Mouse (Mus musculus): Measurements from ENCODE around the gene Rbm4. TPM values are rescaled to one million over a fixed set of nuclear protein-coding genes. Genes with fewer than 3 reads are reported as not detected.
"Not testable (repeated sequence)": the region's sequence is repeated elsewhere in the genome, so short reads cannot be mapped to it uniquely, and the experiment has no call there.

Rbm4 gene
- polyA plus RNA-seq, 1 experiment from 2014 or later, result 106 TPM

GRCm38 (mm10) chr19:4793281-4793830 lies 345 bp downstream of the Rbm4 start:
- H3K36me3 ChIP-seq, result peaks cover 29% of the 10 kb centered on the region
- peak overlapping the region; percentile 70 for H3K4me2 ChIP-seq (replicated peaks)
- H3K9me3 ChIP-seq, result no peaks in the 10 kb centered on the region
- peaks cover 32% of the 10 kb centered on the region for H3K4me1 ChIP-seq
- 3% methylated on average over 16 of the region's 16 CpGs for WGBS
- H3K27me3 ChIP-seq (replicated peaks), result no peaks in the 10 kb centered on the region
- ATAC-seq (ENCODE audit: low FRiP score, low read depth), result peak; percentile 70
- peak overlapping the region; percentile 67 for H3K9ac ChIP-seq
- peak overlapping the region; percentile 78 for H3K4me3 ChIP-seq
- peak overlapping the region; percentile 37; the same call in 1 of the 2 replicates for H3K27ac ChIP-seq

DNA sequence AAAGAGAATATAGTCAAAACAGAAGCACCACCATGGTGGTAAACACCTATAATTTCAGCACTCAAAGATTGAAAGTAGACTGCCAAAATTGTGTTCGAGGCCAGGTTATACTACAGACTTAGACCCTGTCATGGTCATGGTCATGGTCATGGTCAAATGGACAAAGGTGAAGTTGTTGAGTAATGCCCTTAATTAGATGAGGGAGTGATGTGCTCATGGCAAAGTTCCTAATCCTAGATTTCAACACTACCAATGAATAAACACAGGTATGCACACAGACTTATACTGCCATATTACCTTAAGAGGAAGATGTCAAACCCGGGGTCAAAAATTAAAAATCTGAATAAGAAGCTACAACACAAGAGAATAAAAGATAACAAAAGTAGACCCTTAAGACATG lies 7.4 kb downstream of the Rbm4 start:
- H3K27me3 ChIP-seq (replicated peaks), result no peaks in the 10 kb centered on the region
- peaks cover 24% of the 10 kb centered on the region for H3K4me1 ChIP-seq
- H3K4me3 ChIP-seq, result no peak overlapping the region
- H3K36me3 ChIP-seq, result peaks cover 77% of the 10 kb centered on the region
- no peak for ATAC-seq (ENCODE audit: low FRiP score, low read depth)
- no peak overlapping the region for H3K27ac ChIP-seq
- no peak overlapping the region for H3K4me2 ChIP-seq (replicated peaks)
- WGBS, result 94% methylated on average over 2 of the region's 2 CpGs
- H3K9ac ChIP-seq, result no peak overlapping the region
- H3K9me3 ChIP-seq, result no peaks in the 10 kb centered on the region

DNA sequence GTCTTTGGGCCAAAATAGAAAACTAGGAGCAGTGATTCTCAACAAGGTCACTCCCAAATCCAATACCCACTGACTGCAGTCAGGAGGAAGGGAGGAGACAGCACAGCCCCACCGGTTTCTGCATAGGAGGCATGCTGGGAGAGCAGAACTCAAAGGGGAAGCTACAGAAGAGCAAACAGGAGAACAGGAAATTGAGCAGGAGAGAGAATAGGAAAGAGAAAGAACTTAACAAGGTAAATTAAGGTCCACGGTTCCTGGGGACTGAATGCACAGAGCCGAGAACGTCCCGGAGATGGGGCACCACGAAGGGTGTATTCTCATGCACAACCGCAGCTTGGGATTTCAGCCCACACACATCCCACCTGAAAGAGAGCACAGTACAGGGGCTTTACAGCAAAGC lies 8.5 kb downstream of the Rbm4 start:
- H3K4me3 ChIP-seq, result no peak overlapping the region
- no peak overlapping the region for H3K9ac ChIP-seq
- no peaks in the 10 kb centered on the region for H3K27me3 ChIP-seq (replicated peaks)
- no peak overlapping the region for H3K4me2 ChIP-seq (replicated peaks)
- WGBS, result 90% methylated on average over 7 of the region's 7 CpGs
- peaks cover 73% of the 10 kb centered on the region for H3K36me3 ChIP-seq
- peaks cover 13% of the 10 kb centered on the region for H3K4me1 ChIP-seq
- H3K27ac ChIP-seq, result no peak overlapping the region
- H3K9me3 ChIP-seq, result no peaks in the 10 kb centered on the region
- no peak for ATAC-seq (ENCODE audit: low FRiP score, low read depth)

GRCm38 (mm10) chr19:4782891-4783290 lies 10.8 kb downstream of the Rbm4 start:
- no peak overlapping the region for H3K9ac ChIP-seq
- peaks cover 5% of the 10 kb centered on the region; the same call in 1 of the 2 replicates for H3K4me1 ChIP-seq
- H3K4me3 ChIP-seq, result no peak overlapping the region
- peaks cover 65% of the 10 kb centered on the region for H3K36me3 ChIP-seq
- no peak for ATAC-seq (ENCODE audit: low FRiP score, low read depth)
- 95% methylated on average over 2 of the region's 2 CpGs for WGBS
- no peaks in the 10 kb centered on the region for H3K27me3 ChIP-seq (replicated peaks)
- no peaks in the 10 kb centered on the region for H3K9me3 ChIP-seq
- no peak overlapping the region for H3K4me2 ChIP-seq (replicated peaks)
- H3K27ac ChIP-seq, result no peak overlapping the region

DNA sequence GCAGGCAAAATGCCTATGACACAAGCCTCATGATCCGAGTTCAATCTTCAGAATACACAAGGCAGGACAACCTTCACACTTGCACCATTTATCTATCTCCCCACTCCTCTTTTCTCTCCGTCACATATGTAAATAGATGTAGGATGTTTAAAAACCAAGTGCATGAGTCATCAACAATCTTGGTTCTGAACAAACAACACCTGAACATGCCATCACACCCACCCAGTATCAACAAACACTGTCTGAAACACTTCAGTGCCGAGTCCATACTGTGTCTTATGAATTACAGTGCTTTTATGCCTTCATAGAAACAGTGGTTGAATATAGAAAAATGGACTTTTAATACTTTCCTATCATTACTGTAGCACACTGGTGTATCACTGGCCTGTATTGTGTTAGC lies 20.9 kb downstream of the Rbm4 start:
- Histone ChIP-seq H3K9ac (no peak overlapping the region), H3K27me3 (replicated peaks) (no peaks in the 10 kb centered on the region), H3K4me3 (no peak overlapping the region), H3K27ac (no peak overlapping the region), H3K36me3 (peaks cover 59% of the 10 kb centered on the region), H3K4me1 (no peaks in the 10 kb centered on the region), H3K9me3 (no peaks in the 10 kb centered on the region), H3K4me2 (replicated peaks) (no peak overlapping the region)
- ATAC-seq (ENCODE audit: low FRiP score, low read depth), result no peak
- WGBS, result 91% methylated on average over 3 of the region's 3 CpGs

DNA sequence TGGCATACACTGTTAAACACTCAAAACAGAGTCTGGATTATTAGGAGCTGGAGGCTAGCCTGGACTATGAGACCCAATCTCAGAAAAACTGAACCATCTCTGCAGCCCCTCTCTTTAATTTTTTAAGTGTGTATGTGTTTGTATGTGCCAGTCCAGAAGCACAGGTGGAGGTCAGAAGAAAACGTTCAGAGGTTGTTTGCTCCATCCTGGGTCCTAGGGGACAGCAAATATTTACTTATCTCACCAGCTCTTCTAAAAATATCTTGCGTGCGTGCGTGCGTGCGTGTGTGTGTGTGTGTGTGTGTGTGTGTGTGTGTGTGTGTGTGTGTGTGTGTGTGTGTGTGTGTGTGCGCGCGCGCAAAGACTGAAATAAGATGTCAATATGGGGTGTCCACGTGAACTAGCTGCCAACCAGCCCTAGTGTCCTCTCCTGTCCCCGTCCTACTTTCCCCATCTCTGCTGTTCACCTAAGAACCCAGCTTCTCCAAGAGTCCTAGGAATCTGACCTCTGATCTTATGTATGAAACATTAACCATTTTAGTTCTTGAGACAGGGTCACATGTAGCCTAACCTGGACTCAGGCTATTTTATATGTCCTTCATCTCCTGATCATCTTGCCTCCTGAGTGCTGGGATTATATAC lies 26.1 kb downstream of the Rbm4 start:
- Histone ChIP-seq H3K27me3 (replicated peaks) (no peaks in the 10 kb centered on the region), H3K9ac (no peak overlapping the region), H3K9me3 (no peaks in the 10 kb centered on the region), H3K36me3 (peaks cover 73% of the 10 kb centered on the region), H3K4me1 (peaks cover 7% of the 10 kb centered on the region), H3K4me2 (replicated peaks) (no peak overlapping the region), H3K4me3 (no peak overlapping the region), H3K27ac (no peak overlapping the region)
- 96% methylated on average over 11 of the region's 12 CpGs for WGBS
- no peak for ATAC-seq (ENCODE audit: low FRiP score, low read depth)

- no peak overlapping the region for H3K4me3 ChIP-seq
- WGBS, result 73% methylated on average over 1 of the region's 1 CpGs
- H3K4me1 ChIP-seq, result peaks cover 26% of the 10 kb centered on the region
- H3K36me3 ChIP-seq, result peaks cover 71% of the 10 kb centered on the region
- H3K27me3 ChIP-seq (replicated peaks), result no peaks in the 10 kb centered on the region
- H3K27ac ChIP-seq, result no peak overlapping the region
- H3K9me3 ChIP-seq, result no peaks in the 10 kb centered on the region
- H3K4me2 ChIP-seq (replicated peaks), result peak overlapping the region; percentile 20; the same call in 1 of the 2 replicates
- H3K9ac ChIP-seq, result no peak overlapping the region
- no peak for ATAC-seq (ENCODE audit: low FRiP score, low read depth)
Observed at GRCm38 (mm10) chr19:4762876-4763275, 30.8 kb downstream of the Rbm4 start.

DNA sequence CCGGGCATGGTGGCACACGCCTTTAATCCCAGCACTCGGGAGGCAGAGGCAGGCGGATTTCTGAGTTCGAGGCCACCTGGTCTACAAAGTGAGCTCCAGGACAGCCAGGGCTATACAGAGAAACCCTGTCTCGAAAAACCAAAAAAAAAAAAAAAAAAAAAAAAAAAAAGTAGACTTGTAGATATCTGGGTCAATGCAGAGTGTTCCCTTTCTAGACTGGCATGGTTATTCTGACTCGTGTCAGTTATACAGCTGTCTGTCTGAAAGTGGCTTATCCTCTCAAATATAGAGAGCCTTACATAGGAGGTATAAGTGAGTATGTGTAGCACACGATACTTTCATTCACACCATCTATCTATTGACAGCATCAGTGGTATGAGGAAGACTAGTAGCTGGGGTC lies 33.2 kb downstream of the Rbm4 start:
- Histone ChIP-seq H3K4me2 (replicated peaks) (peak overlapping the region; percentile 12), H3K4me1 (peaks cover 30% of the 10 kb centered on the region), H3K36me3 (peaks cover 57% of the 10 kb centered on the region)
- 93% methylated on average over 8 of the region's 8 CpGs for whole genome bisulfite sequencing
- not testable (repeated sequence) for H3K27ac ChIP-seq; H3K9ac ChIP-seq; H3K9me3 ChIP-seq; H3K27me3 ChIP-seq (replicated peaks); H3K4me3 ChIP-seq; ATAC-seq (ENCODE audit: low FRiP score, low read depth)

- H3K27ac ChIP-seq, result peak overlapping the region; percentile 87
- peak overlapping the region; percentile 64 for H3K4me2 ChIP-seq (replicated peaks)
- H3K9me3 ChIP-seq, result no peaks in the 10 kb centered on the region
- H3K4me1 ChIP-seq, result peaks cover 23% of the 10 kb centered on the region
- peak overlapping the region; percentile 56 for H3K4me3 ChIP-seq
- WGBS, result 4% methylated on average over 9 of the region's 9 CpGs
- no peaks in the 10 kb centered on the region for H3K27me3 ChIP-seq (replicated peaks)
- H3K36me3 ChIP-seq, result peaks cover 32% of the 10 kb centered on the region
- ATAC-seq (ENCODE audit: low FRiP score, low read depth), result no peak
- H3K9ac ChIP-seq, result peak overlapping the region; percentile 76
Observed at GRCm38 (mm10) chr19:4756921-4757320, 36.8 kb downstream of the Rbm4 start.

GRCm38 (mm10) chr19:4756193-4756911 lies 37.3 kb downstream of the Rbm4 start, which contains the start of gene Rbm4b:
Gene Rbm4b, plus strand, starts transcription at chr19:4756497.
- ATAC-seq (ENCODE audit: low FRiP score, low read depth), result peak; percentile 96
- peak within 1 kb of the TSS; percentile 76 for H3K9ac ChIP-seq
- no peaks in the 10 kb centered on the region for H3K9me3 ChIP-seq
- peak within 1 kb of the TSS; percentile 64 for H3K4me2 ChIP-seq (replicated peaks)
- H3K36me3 ChIP-seq, result peaks cover 35% of the 10 kb centered on the region
- peak within 1 kb of the TSS; percentile 87 for H3K27ac ChIP-seq
- WGBS, result under 1% methylated on average over 65 of the region's 65 CpGs
- no peaks in the 10 kb centered on the region for H3K27me3 ChIP-seq (replicated peaks)
- H3K4me3 ChIP-seq, result peak within 1 kb of the TSS; percentile 56
- peaks cover 23% of the 10 kb centered on the region for H3K4me1 ChIP-seq

GRCm38 (mm10) chr19:4755565-4756192 lies 38.0 kb downstream of the Rbm4 start:
- Histone ChIP-seq H3K27me3 (replicated peaks) (no peaks in the 10 kb centered on the region), H3K36me3 (peaks cover 37% of the 10 kb centered on the region), H3K4me2 (replicated peaks) (peak overlapping the region; percentile 64), H3K4me3 (peak overlapping the region; percentile 56), H3K9me3 (no peaks in the 10 kb centered on the region), H3K27ac (peak overlapping the region; percentile 71), H3K9ac (peak overlapping the region; percentile 53), H3K4me1 (peaks cover 16% of the 10 kb centered on the region)
- ATAC-seq (ENCODE audit: low FRiP score, low read depth), result peak; percentile 86
- under 1% methylated on average over 10 of the region's 10 CpGs for WGBS

DNA sequence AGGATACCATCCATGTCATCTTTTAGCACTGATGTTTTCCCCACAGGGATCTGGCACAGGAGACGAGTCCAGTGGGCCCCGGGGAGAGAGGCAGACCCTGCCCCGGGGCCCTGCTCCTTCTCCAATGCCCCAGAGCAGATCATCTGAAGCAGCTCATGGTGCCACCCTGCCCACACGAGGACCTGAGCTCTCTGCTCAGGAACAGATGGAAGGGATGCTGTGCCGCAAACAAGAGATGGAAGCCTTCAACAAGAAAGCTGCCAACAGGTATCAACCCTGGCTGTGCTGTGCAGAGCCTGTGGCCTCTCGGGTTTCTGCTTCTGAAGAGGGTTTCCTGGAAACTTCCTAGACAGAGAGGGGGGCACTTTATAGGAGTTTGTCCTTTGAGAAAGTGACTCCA lies 43.7 kb downstream of the Rbm4 start:
- 87% methylated on average over 6 of the region's 6 CpGs for WGBS
- ATAC-seq (ENCODE audit: low FRiP score, low read depth), result no peak
- no peak overlapping the region for H3K9ac ChIP-seq

More for the DNA sequence above, 43.7 kb downstream of the Rbm4 start:
- no peak overlapping the region for H3K4me2 ChIP-seq (replicated peaks)
- H3K36me3 ChIP-seq, result peaks cover 80% of the 10 kb centered on the region
- no peak overlapping the region for H3K27ac ChIP-seq
- H3K27me3 ChIP-seq (replicated peaks), result no peaks in the 10 kb centered on the region
- no peak overlapping the region for H3K4me3 ChIP-seq
- no peaks in the 10 kb centered on the region for H3K4me1 ChIP-seq
- H3K9me3 ChIP-seq, result no peaks in the 10 kb centered on the region
